Mouse (Mus musculus) natural killer cell, adult 2 months (primary cell): ENCODE data around the gene Onecut3.

Experiments
- DNase-seq, 2 experiments: peaks; one replicate each; pipeline ENCODE4 v3.0.0; 2022; ENCODE audit warnings: low spot score in 2 of 2

The Onecut3 gene

GRCm38 (mm10) chr10:80503599-80504220 is 9.1 kb downstream of the Onecut3 start:
- DNase-seq: no peak

GRCm38 (mm10) chr10:80504724-80505123 is 10.1 kb downstream of the Onecut3 start:
- no peak for DNase-seq

DNA sequence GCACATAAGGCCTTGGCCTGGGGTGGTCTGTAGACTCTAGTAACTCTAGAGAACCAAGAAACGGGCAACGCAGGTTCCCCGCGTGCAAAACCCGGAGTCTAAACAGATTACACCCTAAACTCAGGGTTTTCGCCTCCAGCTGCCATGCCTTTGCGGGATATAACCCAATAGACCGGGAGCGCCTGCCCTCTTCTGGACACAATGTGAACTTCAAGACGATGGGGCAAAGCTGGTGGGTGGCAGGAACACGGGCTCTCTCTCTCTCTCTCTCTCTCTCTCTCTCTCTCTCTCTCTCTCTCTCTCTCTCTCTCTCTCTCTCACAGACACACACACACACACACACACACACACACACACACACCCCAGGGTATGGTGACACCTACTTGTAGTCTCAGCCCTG is 11.6 kb downstream of the Onecut3 start:
- DNase-seq: peak; percentile 50 to 67

GRCm38 (mm10) chr10:80509412-80510272 is 15.0 kb downstream of the Onecut3 start:
- peak; percentile 80 to 87 for DNase-seq

- no peak for DNase-seq
These were observed 15.6 kb downstream of the Onecut3 start for GRCm38 (mm10) chr10:80510273-80510660.

GRCm38 (mm10) chr10:80513739-80514138 is 19.1 kb downstream of the Onecut3 start:
- no peak for DNase-seq

DNA sequence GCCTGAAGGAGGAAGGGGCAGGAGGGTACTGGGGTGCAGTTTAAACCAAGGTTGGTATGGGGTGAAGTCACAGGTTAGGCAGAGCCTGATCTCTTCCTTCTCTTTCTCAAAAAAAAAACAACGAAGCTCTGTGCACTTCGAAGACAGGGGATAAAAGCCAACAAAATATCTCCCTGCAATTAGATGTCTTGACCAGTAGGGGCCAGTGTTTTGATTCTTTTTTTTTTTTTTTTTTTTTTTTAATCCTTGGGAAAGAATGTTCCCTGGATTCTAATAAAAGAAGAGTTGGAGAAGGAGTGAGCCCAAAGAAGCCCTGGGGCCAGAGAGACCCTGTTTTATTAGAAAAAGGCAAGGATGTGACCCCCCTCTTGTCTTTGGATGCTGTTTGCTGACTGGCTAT is 24.7 kb downstream of the Onecut3 start:
- no peak for DNase-seq

DNA sequence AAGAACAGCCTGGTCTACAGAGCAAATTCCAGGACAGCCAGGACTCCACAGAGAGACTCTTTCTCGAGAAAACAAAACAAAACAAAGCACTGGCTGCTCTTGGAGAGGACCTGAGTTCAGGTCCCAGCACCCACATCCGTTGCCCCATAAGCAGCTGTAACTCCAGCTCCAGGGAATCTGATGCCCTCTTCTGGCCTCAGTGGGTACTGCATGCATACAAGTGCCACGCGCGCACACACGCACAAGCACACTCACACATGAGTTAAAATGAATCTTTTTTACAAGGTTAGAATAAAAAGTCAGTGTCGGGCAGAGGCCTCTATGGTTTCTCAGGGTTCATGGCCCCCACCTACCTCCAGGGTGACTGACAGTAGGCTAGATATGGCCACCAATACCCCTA is 28.7 kb downstream of the Onecut3 start:
- DNase-seq: peak; percentile 24 to 37

DNA sequence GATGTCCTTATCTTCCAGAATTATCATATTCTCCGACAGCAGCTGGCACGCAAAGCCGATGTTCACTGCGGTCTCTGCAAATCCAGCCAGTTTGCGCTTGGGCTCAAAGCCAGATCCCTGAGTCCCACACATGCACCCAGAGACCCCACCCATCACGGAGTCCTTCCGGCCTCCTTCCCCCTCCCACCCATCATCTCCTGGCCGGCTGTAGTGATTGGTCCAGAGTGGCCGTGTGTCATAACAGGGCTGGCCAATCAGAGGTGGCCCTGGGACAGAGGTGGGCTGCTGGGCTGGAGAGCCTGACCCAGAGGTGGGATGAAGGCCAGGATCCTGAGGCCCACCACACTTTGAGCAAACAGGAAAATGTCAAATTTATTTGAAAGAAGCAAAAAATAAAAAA is 31.5 kb downstream of the Onecut3 start:
- no peak for DNase-seq

GRCm38 (mm10) chr10:80532783-80533182 is 38.1 kb downstream of the Onecut3 start:
- no peak for DNase-seq

DNA sequence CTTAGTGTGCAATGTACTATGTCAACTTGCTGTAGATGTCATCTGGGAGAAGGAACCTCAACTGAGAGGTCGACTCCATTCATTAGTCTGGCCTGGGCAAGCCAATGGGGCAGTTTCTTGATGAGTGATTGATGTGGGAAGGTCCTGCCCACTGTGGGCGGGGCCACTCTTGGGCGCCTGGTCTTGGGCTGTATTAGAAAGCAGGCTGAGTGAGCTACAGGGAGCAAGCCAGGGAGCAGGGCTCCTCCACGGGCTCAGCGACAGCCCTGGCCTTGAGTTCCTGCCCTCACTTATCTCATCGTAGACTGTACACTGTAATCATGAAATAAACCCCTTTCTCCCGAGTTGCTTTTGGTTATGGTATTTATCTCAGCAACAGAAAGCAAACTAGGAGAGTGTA is 39.1 kb downstream of the Onecut3 start:
- no peak for DNase-seq

GRCm38 (mm10) chr10:80535071-80535470 is 40.4 kb downstream of the Onecut3 start:
- peak in 1 of 2 experiments; percentile 66 for DNase-seq

DNA sequence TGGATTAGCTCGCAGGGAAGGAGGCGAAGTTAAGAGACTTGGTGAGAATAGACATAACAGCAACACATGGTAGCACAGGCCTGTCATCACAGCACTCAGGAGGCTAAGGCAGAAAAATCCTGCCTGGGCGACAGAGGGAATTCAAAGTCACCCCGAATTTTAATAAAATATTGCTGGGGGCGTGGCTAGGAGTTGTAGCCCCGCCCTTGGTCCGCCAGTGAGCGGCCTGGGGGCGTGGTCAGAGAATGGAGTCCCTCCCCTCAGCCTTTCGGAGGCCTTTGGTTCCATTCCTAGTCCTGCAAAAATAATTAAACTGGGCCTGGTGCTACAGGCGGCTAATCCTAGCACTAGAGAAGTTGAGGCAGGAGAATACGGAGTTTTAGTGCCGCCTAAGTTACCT is 41.1 kb downstream of the Onecut3 start:
- DNase-seq: no peak

DNA sequence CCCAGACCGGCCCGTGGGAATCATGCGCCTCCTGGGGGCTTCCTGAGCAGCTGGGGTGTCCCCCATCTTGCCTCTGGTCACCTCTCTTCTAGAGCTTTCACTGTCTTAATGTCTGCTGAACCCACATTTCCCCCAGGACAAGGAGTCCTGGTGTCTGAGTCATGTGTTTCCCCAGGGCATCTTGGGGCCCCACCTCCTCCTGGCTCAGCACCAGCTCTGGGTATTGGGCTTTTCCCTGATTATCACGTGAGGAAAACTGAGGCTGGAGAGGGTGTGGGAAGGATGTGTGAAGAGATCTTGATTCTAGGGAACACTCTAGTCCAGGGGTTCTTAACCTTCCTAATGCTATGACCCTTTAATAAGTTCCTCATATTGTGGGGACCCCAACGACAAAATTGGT is 43.5 kb downstream of the Onecut3 start:
- DNase-seq: no peak

- peak; percentile 87 to 95 for DNase-seq
These were observed 44.2 kb downstream of the Onecut3 start, which contains the start of gene Atp8b3 for GRCm38 (mm10) chr10:80538710-80539394. Gene Atp8b3 (minus strand): TSS chr10:80539124.

DNA sequence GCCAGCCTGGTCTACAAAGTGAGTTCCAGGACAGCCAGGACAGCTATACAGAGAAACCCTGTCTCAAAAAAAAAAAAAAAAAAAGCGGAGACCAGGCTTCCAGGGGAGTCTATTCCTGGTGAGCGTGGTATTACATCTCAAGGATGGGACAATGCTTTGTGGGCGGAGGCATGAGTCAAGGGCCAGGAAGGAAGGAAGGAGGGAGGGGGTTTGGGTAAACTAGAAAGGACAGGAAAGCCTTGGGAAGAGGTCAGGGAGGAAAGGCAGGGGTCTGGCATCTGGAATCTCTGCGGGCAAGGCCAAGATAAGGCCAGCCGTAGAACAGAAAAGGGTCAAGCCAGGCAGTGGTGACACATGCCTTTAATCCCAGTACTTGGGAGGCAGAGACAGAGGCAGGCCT is 44.9 kb downstream of the Onecut3 start:
- DNase-seq: no peak

DNA sequence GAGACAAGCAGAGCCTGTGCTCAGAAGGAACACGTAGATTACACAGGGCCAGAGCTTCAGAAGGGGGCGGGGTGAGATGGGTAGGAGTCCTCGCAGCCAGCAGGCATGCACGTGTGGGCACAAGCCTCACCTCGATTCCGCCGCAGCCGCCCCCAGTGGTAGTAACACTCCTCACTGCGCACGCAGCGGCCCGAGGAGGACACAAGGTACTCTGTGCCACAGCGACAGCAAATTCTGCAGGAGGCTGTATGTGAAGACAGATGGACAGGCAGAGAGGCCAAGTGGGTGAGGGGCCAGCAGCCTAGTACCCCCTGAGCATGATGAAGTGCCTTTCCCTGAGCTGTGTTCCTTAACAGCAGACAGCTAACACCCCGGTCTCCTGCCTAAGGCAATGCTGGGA is 49.2 kb downstream of the Onecut3 start:
- DNase-seq: no peak

DNA sequence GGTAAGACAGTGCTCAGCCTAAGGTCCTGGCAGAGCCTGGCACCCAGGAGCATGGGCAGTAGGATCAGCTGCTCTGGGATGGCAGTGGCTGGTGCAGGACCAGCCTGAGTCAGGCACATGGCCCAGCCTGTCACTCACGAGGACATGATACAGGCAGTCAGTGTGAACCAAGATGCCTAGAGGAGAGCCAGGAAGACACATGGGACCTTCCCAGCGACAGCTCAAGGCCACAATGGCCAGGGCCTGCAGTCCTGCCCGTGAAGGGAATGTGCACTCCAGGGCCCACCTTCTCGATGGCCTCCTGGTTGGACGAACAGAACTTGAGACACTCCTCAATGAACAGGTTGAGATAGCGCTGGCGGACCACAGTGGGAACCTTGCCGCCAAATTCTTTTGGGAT is 51.0 kb downstream of the Onecut3 start:
- DNase-seq: no peak

- no peak for DNase-seq
These were observed 52.3 kb downstream of the Onecut3 start for GRCm38 (mm10) chr10:80546945-80547344.

GRCm38 (mm10) chr10:80547539-80547938 is 52.9 kb downstream of the Onecut3 start:
- no peak for DNase-seq

DNA sequence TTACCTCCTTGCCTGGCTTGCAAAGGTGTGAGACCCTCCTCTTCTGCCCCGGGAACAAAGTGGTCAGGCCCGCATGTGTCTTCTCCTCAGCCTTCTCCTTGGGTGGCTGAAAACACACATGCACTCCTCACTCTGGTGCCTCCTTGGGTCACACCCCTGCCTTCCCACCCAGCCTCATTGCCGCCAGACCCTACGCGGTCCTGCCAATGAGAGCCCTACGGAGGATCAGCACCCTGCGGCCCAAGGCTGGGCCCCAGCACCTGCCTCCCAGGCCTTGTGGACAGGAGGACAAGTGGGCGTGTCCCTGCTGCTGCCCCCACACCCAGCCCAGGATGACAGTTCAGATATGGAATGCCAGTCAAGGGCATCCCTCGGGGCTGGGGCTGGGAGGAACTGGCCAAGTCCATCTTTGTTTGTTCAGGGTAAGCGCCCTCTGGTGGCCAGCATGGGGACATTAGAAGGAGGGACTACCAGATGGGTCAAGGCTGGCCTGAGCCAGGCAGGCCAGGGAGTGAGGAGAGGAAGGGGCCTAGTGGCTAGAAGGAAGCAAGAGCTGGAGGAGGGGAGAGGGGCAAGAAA is 53.9 kb downstream of the Onecut3 start:
- DNase-seq: peak; percentile 45 to 49

DNA sequence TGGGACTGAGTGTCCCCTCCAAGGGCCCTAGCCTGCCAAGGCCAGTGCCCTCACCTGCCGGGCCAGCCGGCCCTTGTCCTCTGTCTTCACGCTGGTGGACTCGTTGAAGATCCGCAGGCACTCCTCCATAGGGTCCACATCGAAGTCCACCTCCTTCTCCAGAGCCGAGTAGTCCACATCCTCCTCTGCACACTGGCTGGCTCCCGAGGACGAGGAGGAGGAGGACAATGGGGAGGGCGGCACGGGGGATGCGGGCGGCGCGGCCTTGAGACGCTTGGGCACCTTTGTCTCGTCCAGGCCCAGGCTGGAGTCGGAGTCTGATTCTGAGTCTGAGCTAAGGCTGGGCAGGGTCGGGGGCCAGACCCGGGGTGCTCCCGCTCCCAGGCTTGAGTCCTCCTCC is 54.6 kb downstream of the Onecut3 start:
- no peak for DNase-seq
